Mouse (Mus musculus): ENCODE measurements around the gene Ankrd55.

DNA sequence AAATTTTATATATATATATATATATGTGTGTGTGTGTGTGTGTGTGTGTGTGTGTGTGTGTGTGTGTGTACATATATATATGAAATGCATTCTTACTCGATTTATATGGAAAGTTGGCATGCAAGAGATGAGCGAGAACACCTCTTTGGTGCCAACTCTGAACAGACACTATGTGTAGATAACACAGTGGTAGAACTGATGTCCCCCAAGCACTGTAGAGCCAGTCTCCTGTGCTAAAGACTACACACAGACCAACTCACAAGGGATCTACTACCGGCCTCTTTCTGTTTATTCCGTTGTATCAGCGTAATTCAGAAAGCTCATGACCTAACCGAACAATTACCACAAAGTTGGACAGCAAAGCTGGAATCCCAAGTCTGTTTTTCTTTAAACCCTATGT, 6.2 kb downstream of the Ankrd55 start:
- no peak for TF ChIP-seq CTCF (conservative IDR thresholded peaks at IDR 0.05; ENCODE audit: low read length)
- no peak for TF ChIP-seq NANOG (IDR thresholded peaks at IDR 0.05; ENCODE audit: borderline replicate concordance, low read length)

Measured in E14TG2a.4 (cell line).